ENCODE assay signal across 26 mouse cellular contexts in genomic region chr6:135519438-135519803, GRCm38 (mm10).
DNase-seq lines count a peak whose midpoint lies in the region; ATAC-seq lines count a peak whose summit lies in the region.
"Had no signal": no experiment of that assay in that cellular context is flagged by ENCODE, and none has a peak within 500 bp of the region (broad histone marks: within the 10 kb centered on the region; RNA-seq: fewer than 3 reads in every experiment).

No protein-coding gene starts in this region.

- intact Hi-C loops in gastrocnemius, postnatal 36 days (cut with DNase I) = loop anchor here (10.0 kb wide), 1 partner anchor 305 kb away; no protein-coding TSS in a partner anchor

- WGBS in forebrain, embryonic 10.5 days = 32% methylated on average over 2 of the region's 2 CpGs
- WGBS in forebrain, embryonic 15.5 days = 16% methylated on average over 2 of the region's 2 CpGs
- WGBS in hindbrain, embryonic 16.5 days = 45% methylated on average over 2 of the region's 2 CpGs
- WGBS in hindbrain, embryonic 14.5 days = 38% methylated on average over 2 of the region's 2 CpGs
- WGBS in midbrain, embryonic 13.5 days = 24% methylated on average over 2 of the region's 2 CpGs
- WGBS in midbrain, embryonic 16.5 days = 10% methylated on average over 2 of the region's 2 CpGs
- WGBS in forebrain, embryonic 14.5 days = 7% methylated on average over 2 of the region's 2 CpGs

- no peak for ATAC-seq in forebrain, embryonic 15.5 days (replicated peaks)
- peak; percentile 6; the same call in 1 of the 2 replicates for ATAC-seq in hindbrain, embryonic 16.5 days
- ATAC-seq in hindbrain, embryonic 14.5 days (ENCODE audit: low FRiP score) = no peak
- peak; percentile 77 for ATAC-seq in midbrain, embryonic 13.5 days
- no peak for ATAC-seq in midbrain, embryonic 16.5 days
- ATAC-seq in forebrain, embryonic 14.5 days = peak; percentile 42; the same call in 1 of the 2 replicates
- ATAC-seq: activated CD4-positive, CD25-positive, alpha-beta regulatory T cell, adult 4 months; intestine, postnatal 0 days had no signal

- H3K4me1 ChIP-seq in forebrain, embryonic 10.5 days = peaks cover 32% of the 10 kb centered on the region
- peaks cover 10% of the 10 kb centered on the region; the same call in 1 of the 2 replicates for H3K4me1 ChIP-seq in forebrain, embryonic 15.5 days
- no peaks in the 10 kb centered on the region for H3K4me1 ChIP-seq in hindbrain, embryonic 16.5 days (ENCODE audit: control insufficient read depth, insufficient read depth, low read depth, low read length)
- H3K4me1 ChIP-seq in hindbrain, embryonic 14.5 days (replicated peaks; ENCODE audit: control insufficient read depth, insufficient read depth, low read length) = no peaks in the 10 kb centered on the region; the same call in 1 of the 2 replicates
- H3K4me1 ChIP-seq in midbrain, embryonic 13.5 days (replicated peaks) = peaks cover 24% of the 10 kb centered on the region
- peaks cover 13% of the 10 kb centered on the region for H3K4me1 ChIP-seq in midbrain, embryonic 16.5 days (ENCODE audit: control insufficient read depth, insufficient read depth, low read length)
- peaks cover 12% of the 10 kb centered on the region for H3K4me1 ChIP-seq in forebrain, embryonic 14.5 days (ENCODE audit: control insufficient read depth, insufficient read depth, low read length)
- H3K4me1 ChIP-seq: embryonic facial prominence, embryonic 12.5 days; embryonic facial prominence, embryonic 15.5 days; heart, embryonic 15.5 days had no signal

- no peaks in the 10 kb centered on the region for H3K36me3 ChIP-seq in forebrain, embryonic 10.5 days (replicated peaks)
- H3K36me3 ChIP-seq in forebrain, embryonic 15.5 days = no peaks in the 10 kb centered on the region
- no peaks in the 10 kb centered on the region for H3K36me3 ChIP-seq in hindbrain, embryonic 16.5 days (ENCODE audit: control insufficient read depth, insufficient read depth, low read length)
- no peaks in the 10 kb centered on the region for H3K36me3 ChIP-seq in hindbrain, embryonic 14.5 days (replicated peaks; ENCODE audit: control insufficient read depth, insufficient read depth)
- H3K36me3 ChIP-seq in midbrain, embryonic 13.5 days = no peaks in the 10 kb centered on the region
- H3K36me3 ChIP-seq in midbrain, embryonic 16.5 days (ENCODE audit: control insufficient read depth, insufficient read depth, low read length) = no peaks in the 10 kb centered on the region
- no peaks in the 10 kb centered on the region for H3K36me3 ChIP-seq in forebrain, embryonic 14.5 days (ENCODE audit: control insufficient read depth, insufficient read depth, low read length)
- H3K36me3 ChIP-seq: embryonic facial prominence, embryonic 12.5 days; embryonic facial prominence, embryonic 15.5 days; heart, embryonic 12.5 days; heart, embryonic 15.5 days; hindbrain, embryonic 10.5 days; hindbrain, embryonic 13.5 days had no signal

- 0 out of 2 replicates have a peak overlapping the region, but pooled peaks have one; percentile 18 for H3K27ac ChIP-seq in forebrain, embryonic 10.5 days
- no peak overlapping the region for H3K27ac ChIP-seq in forebrain, embryonic 15.5 days (replicated peaks)
- H3K27ac ChIP-seq in hindbrain, embryonic 16.5 days (ENCODE audit: low read depth, low read length) = no peak overlapping the region
- H3K27ac ChIP-seq in hindbrain, embryonic 14.5 days = no peak overlapping the region
- no peak overlapping the region for H3K27ac ChIP-seq in midbrain, embryonic 13.5 days
- H3K27ac ChIP-seq in midbrain, embryonic 16.5 days (ENCODE audit: low read length) = no peak overlapping the region
- H3K27ac ChIP-seq in forebrain, embryonic 14.5 days (ENCODE audit: low read depth, low read length) = no peak overlapping the region
- H3K27ac ChIP-seq: embryonic facial prominence, embryonic 12.5 days; embryonic facial prominence, embryonic 15.5 days; heart, embryonic 15.5 days; hindbrain, embryonic 10.5 days; hindbrain, embryonic 13.5 days had no signal

- H3K9me3 ChIP-seq in forebrain, embryonic 10.5 days = no peaks in the 10 kb centered on the region
- no peaks in the 10 kb centered on the region for H3K9me3 ChIP-seq in forebrain, embryonic 15.5 days
- no peaks in the 10 kb centered on the region for H3K9me3 ChIP-seq in hindbrain, embryonic 16.5 days (ENCODE audit: control insufficient read depth, low read length)
- H3K9me3 ChIP-seq in hindbrain, embryonic 14.5 days (ENCODE audit: control insufficient read depth, low read length) = no peaks in the 10 kb centered on the region
- no peaks in the 10 kb centered on the region for H3K9me3 ChIP-seq in midbrain, embryonic 13.5 days
- H3K9me3 ChIP-seq in midbrain, embryonic 16.5 days (replicated peaks; ENCODE audit: control insufficient read depth, low read length, poor library complexity, severe bottlenecking) = no peaks in the 10 kb centered on the region
- H3K9me3 ChIP-seq in forebrain, embryonic 14.5 days (replicated peaks; ENCODE audit: control insufficient read depth, low read length) = no peaks in the 10 kb centered on the region
- H3K9me3 ChIP-seq: embryonic facial prominence, embryonic 12.5 days; embryonic facial prominence, embryonic 15.5 days; heart, embryonic 12.5 days; heart, embryonic 15.5 days; hindbrain, embryonic 10.5 days; hindbrain, embryonic 13.5 days had no signal

- no peak overlapping the region for H3K4me3 ChIP-seq in forebrain, embryonic 10.5 days
- H3K4me3 ChIP-seq in forebrain, embryonic 15.5 days = no peak overlapping the region
- H3K4me3 ChIP-seq in hindbrain, embryonic 16.5 days (ENCODE audit: low read length) = no peak overlapping the region
- H3K4me3 ChIP-seq in hindbrain, embryonic 14.5 days (replicated peaks; ENCODE audit: low read length) = no peak overlapping the region
- H3K4me3 ChIP-seq in midbrain, embryonic 13.5 days (replicated peaks) = no peak overlapping the region
- no peak overlapping the region for H3K4me3 ChIP-seq in midbrain, embryonic 16.5 days (ENCODE audit: low read depth, low read length)
- no peak overlapping the region for H3K4me3 ChIP-seq in forebrain, embryonic 14.5 days (ENCODE audit: low read depth, low read length)
- H3K4me3 ChIP-seq: embryonic facial prominence, embryonic 12.5 days; embryonic facial prominence, embryonic 15.5 days; heart, embryonic 12.5 days; heart, embryonic 15.5 days; hindbrain, embryonic 10.5 days; hindbrain, embryonic 13.5 days had no signal

- no peaks in the 10 kb centered on the region for H3K27me3 ChIP-seq in forebrain, embryonic 10.5 days (ENCODE audit: poor library complexity, severe bottlenecking)
- H3K27me3 ChIP-seq in forebrain, embryonic 15.5 days = no peaks in the 10 kb centered on the region
- H3K27me3 ChIP-seq in hindbrain, embryonic 16.5 days (replicated peaks; ENCODE audit: control insufficient read depth, insufficient read depth, low read length) = no peaks in the 10 kb centered on the region
- H3K27me3 ChIP-seq in hindbrain, embryonic 14.5 days (ENCODE audit: control insufficient read depth, insufficient read depth, low read length) = no peaks in the 10 kb centered on the region
- peaks cover 8% of the 10 kb centered on the region for H3K27me3 ChIP-seq in midbrain, embryonic 13.5 days
- no peaks in the 10 kb centered on the region for H3K27me3 ChIP-seq in midbrain, embryonic 16.5 days (ENCODE audit: control insufficient read depth, insufficient read depth, low read depth, low read length)
- H3K27me3 ChIP-seq in forebrain, embryonic 14.5 days (replicated peaks; ENCODE audit: control insufficient read depth, insufficient read depth, low read length) = no peaks in the 10 kb centered on the region
- H3K27me3 ChIP-seq: embryonic facial prominence, embryonic 12.5 days; embryonic facial prominence, embryonic 15.5 days; heart, embryonic 12.5 days; heart, embryonic 15.5 days had no signal

- no peak overlapping the region for H3K4me2 ChIP-seq in forebrain, embryonic 15.5 days (replicated peaks)
- H3K4me2 ChIP-seq in hindbrain, embryonic 16.5 days (ENCODE audit: low read length) = no peak overlapping the region
- no peak overlapping the region for H3K4me2 ChIP-seq in hindbrain, embryonic 14.5 days (replicated peaks)
- H3K4me2 ChIP-seq in midbrain, embryonic 13.5 days (replicated peaks) = no peak overlapping the region
- no peak overlapping the region for H3K4me2 ChIP-seq in midbrain, embryonic 16.5 days (ENCODE audit: low read length)
- no peak overlapping the region for H3K4me2 ChIP-seq in forebrain, embryonic 14.5 days (ENCODE audit: low read length)
- H3K4me2 ChIP-seq: embryonic facial prominence, embryonic 12.5 days; embryonic facial prominence, embryonic 15.5 days; heart, embryonic 12.5 days; heart, embryonic 15.5 days; hindbrain, embryonic 13.5 days had no signal

- H3K9ac ChIP-seq in forebrain, embryonic 15.5 days (replicated peaks) = no peak overlapping the region
- H3K9ac ChIP-seq in hindbrain, embryonic 16.5 days (ENCODE audit: low read depth, low read length) = no peak overlapping the region
- H3K9ac ChIP-seq in hindbrain, embryonic 14.5 days = no peak overlapping the region
- H3K9ac ChIP-seq in midbrain, embryonic 13.5 days (replicated peaks) = no peak overlapping the region
- H3K9ac ChIP-seq in midbrain, embryonic 16.5 days (ENCODE audit: low read depth, low read length) = no peak overlapping the region
- H3K9ac ChIP-seq in forebrain, embryonic 14.5 days (ENCODE audit: low read length) = no peak overlapping the region
- H3K9ac ChIP-seq: embryonic facial prominence, embryonic 12.5 days; embryonic facial prominence, embryonic 15.5 days; heart, embryonic 12.5 days; heart, embryonic 15.5 days; hindbrain, embryonic 13.5 days had no signal

- peak; percentile 34 for DNase-seq in forebrain, embryonic 10.5 days (ENCODE audit: extremely low spot score, low spot score)
- DNase-seq in hindbrain, embryonic 14.5 days (ENCODE audit: low spot score) = no peak
- DNase-seq in forebrain, embryonic 14.5 days (ENCODE audit: low spot score) = no peak
- no peak for DNase-seq in gastrocnemius, postnatal 36 days
- DNase-seq: adrenal gland, adult 8-10 months; adrenal gland, postnatal 36 days; cerebellum, adult 11 months; cerebellum, adult 2 months; cerebellum, adult 9-11 months; cerebellum, postnatal 25 days; gastrocnemius, postnatal 10 days; heart, adult 11 months; heart, postnatal 10 days; heart, postnatal 36 days had no signal

Comparison
In these comparisons a context has a peak if more than half of its experiments do, and no peak if none do; other contexts are left out.
1. ATAC-seq: peak in hindbrain, embryonic 16.5 days (single experiment), midbrain, embryonic 13.5 days (single experiment) and forebrain, embryonic 14.5 days (single experiment); none in forebrain, embryonic 15.5 days (single experiment), hindbrain, embryonic 14.5 days (single experiment) and midbrain, embryonic 16.5 days (single experiment).